Mouse (Mus musculus): ENCODE data around the gene Syne4.

Gene Syne4

GRCm38 (mm10) chr7:30314721-30315155, at the start of gene Syne4:
Gene Syne4, plus strand, starts transcription at chr7:30314807.
- in situ Hi-C loops (cut with MboI; ENCODE audit: low sequenced_read_pairs): no loop called here

DNA sequence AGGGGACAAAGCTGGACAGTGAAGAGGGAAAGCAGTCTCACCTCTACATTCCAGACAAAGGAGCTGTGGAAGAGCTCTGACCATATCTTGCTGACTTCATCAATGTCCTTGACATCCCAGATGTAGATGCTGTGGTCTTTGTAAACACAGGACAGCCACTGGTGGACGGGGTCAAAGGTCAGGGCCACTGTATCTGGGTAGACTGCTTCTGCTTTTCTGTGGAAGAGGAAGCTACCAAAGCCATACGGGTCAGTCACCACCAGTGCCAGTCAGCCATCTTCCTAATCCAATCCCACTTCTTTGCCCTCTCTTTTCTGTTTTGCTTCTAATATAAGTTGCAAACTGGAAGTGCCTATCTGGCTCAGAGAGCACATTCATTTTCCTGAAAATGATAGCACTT, 49.6 kb upstream of the Syne4 start:
- in situ Hi-C loops (cut with MboI; ENCODE audit: low sequenced_read_pairs): no loop called here

- in situ Hi-C loops (cut with MboI; ENCODE audit: low sequenced_read_pairs): no loop called here
These were observed 49.1 kb upstream of the Syne4 start for GRCm38 (mm10) chr7:30265531-30265930.

GRCm38 (mm10) chr7:30265935-30266334, 48.7 kb upstream of the Syne4 start:
- in situ Hi-C loops (cut with MboI; ENCODE audit: low sequenced_read_pairs): no loop called here

DNA sequence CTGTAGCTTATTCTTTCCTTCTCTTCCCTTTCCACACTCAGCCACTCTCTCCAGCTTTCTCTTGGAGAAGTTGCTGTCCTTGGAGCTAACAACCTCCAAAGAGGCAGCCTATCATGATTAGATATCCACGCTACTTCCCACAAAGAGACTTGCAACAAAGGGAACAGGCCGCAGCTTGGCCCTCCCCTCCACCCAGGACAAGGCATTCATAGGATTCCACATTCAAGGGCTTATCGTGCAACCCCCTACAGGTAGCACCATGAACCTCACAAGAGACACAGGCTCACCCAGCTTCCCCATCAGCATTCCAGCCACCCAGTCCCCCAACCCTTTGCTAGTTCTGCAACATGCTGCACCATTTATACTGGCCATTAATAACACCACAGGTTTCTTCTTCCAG, 47.8 kb upstream of the Syne4 start:
- in situ Hi-C loops (cut with MboI; ENCODE audit: low sequenced_read_pairs): no loop called here

GRCm38 (mm10) chr7:30269641-30270040, 45.0 kb upstream of the Syne4 start:
- in situ Hi-C loops (cut with MboI; ENCODE audit: low sequenced_read_pairs): no loop called here

- in situ Hi-C loops (cut with MboI; ENCODE audit: low sequenced_read_pairs): no loop called here
These were observed 40.2 kb upstream of the Syne4 start for GRCm38 (mm10) chr7:30274383-30274782.

DNA sequence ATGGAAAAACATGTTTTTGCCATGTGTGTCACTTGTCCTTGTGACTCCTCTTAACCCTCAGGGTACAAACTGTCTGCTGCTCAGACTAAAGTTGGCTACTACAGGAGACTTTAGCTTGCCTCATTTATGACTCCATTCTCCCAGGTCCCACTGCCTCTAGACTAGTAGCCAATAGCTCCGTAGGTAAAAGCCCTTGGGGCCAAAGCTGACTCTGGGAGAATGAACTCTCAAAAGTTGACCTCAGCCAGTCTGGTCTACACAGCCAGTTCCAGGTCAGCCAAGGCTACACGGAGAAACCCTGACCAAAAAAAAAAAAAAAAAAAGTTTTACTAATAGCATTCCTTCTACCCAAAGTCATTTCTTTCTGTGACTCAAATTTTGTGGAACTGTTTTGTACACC, 35.7 kb upstream of the Syne4 start:
- in situ Hi-C loops (cut with MboI; ENCODE audit: low sequenced_read_pairs): no loop called here

GRCm38 (mm10) chr7:30279536-30279935, 35.1 kb upstream of the Syne4 start:
- in situ Hi-C loops (cut with MboI; ENCODE audit: low sequenced_read_pairs): no loop called here

- in situ Hi-C loops (cut with MboI; ENCODE audit: low sequenced_read_pairs): no loop called here
These were observed 34.5 kb upstream of the Syne4 start, which contains the start of the genes Thap8 and Wdr62 for GRCm38 (mm10) chr7:30279951-30280669. Gene Thap8, plus strand, starts transcription at chr7:30280094. Gene Wdr62, minus strand, starts transcription at chr7:30280419.

GRCm38 (mm10) chr7:30280670-30281138, 33.9 kb upstream of the Syne4 start:
- in situ Hi-C loops (cut with MboI; ENCODE audit: low sequenced_read_pairs): no loop called here

DNA sequence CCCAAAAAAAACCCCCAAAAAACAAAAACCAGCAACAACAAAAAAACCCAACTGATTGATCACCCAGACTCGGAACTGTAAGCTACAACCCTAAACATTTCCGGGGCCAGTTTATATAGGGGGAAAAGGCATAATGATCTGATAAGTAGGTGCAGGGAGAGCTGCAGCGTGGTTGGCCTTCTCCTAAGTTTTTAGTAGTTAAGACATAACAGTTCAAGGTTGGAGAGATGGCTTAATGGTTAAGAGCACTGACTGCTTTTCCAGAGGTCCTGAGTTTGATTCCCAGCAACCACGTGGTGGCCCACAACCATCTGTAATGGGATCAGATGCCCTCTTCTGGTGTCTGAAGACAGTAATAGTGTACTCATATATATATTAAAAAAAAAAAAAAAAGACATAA, 33.1 kb upstream of the Syne4 start:
- in situ Hi-C loops (cut with MboI; ENCODE audit: low sequenced_read_pairs): no loop called here

DNA sequence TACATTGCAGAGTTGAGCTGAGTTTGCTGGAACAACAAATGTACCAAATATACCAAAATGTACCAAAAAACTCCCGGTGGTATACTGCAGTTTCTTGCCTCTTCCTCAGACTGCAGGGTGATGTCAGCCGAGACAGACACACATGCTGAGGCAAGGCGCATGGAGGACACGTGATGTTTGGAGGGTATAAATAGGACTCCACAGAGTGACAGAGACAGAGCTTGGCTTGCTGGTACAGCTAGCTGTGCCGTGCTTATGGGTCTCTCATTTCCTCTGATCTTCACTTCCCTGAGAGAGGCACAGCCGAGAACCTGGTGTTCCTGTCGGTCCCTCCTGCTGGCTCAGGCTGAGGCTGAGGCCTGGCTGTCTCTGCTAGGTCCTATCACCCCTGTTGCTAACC, 31.9 kb upstream of the Syne4 start:
- in situ Hi-C loops (cut with MboI; ENCODE audit: low sequenced_read_pairs): no loop called here

DNA sequence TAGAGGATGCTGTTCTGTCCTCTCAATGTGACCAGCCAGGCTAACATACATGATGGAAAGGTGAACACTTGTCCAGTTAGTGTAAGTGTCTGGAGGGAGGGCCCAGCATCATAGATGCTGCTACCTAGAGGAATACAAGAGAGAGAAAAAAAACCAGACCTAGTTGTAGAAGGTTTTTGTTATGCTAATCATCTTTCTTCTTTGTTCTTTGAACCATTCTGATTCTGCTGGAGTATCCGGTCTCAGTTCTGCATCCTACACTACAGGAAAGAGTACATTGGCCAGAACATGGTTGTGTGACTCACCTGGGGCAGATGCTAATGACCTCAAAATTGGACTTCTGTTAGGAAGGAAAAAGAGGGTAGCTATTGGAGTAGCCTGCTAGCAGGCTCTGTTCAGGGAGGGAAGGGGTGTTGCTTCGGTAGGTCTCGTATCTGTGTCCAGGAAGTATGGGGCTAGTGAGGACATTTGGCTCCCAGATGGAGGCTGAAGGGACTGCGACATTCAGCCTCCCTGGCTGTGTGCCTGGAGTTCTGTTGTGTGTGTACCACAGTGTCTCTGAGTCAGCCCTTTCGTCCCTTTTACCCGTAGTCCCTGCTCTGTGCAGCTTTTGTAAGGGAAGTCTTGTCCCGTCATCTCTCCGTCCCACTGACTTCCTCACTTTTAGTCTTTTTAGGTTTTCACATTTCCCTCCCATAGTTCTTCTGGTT, 27.8 kb upstream of the Syne4 start:
- in situ Hi-C loops (cut with MboI; ENCODE audit: low sequenced_read_pairs): no loop called here

- in situ Hi-C loops (cut with MboI; ENCODE audit: low sequenced_read_pairs): no loop called here
These were observed 26.6 kb upstream of the Syne4 start for GRCm38 (mm10) chr7:30288046-30288445.

GRCm38 (mm10) chr7:30289071-30289713, 25.4 kb upstream of the Syne4 start:
- in situ Hi-C loops (cut with MboI; ENCODE audit: low sequenced_read_pairs): no loop called here

DNA sequence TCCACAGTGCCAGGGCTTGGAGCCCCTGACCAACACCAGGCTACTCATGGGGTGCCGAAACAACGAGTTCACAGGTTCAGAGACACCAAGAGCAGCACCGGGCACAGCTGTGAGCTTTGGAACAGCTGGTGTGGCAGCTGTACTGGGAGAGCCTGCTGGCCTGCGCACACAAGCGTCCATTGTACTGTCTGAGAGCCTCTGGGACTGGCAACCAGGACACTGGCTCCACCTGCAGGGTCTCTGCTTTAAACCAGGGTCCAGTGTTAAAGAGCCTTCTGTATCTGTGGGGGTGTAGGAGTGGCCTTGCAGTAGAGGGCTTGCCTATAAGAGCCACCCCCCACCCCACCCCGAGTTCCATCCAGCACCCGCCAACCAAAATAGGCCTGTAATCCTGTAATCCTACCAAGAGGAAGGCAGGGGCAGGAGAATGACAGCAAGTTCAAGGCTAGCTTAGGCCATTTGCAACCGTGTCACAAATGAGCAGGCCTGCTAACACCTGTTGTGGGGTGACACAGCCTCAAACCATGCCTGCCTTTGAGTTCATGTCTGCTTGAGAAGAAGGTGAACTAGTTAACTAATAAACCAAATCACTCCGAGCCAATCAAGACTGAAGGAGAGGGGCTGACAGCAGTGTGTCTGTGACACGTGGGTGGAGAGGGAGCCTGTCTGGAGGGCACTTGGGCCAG, 24.8 kb upstream of the Syne4 start:
- in situ Hi-C loops (cut with MboI; ENCODE audit: low sequenced_read_pairs): no loop called here

GRCm38 (mm10) chr7:30291215-30292131, 23.1 kb upstream of the Syne4 start, which contains the start of gene Clip3:
Gene Clip3, plus strand, starts transcription at chr7:30291728.
- in situ Hi-C loops (cut with MboI; ENCODE audit: low sequenced_read_pairs): no loop called here

GRCm38 (mm10) chr7:30293795-30294194, 20.8 kb upstream of the Syne4 start:
- in situ Hi-C loops (cut with MboI; ENCODE audit: low sequenced_read_pairs): no loop called here

- in situ Hi-C loops (cut with MboI; ENCODE audit: low sequenced_read_pairs): no loop called here
These were observed 20.3 kb upstream of the Syne4 start for GRCm38 (mm10) chr7:30294296-30294695.
